Mouse (Mus musculus): ENCODE data around the gene Clybl. TPM values are rescaled to one million over a fixed set of nuclear protein-coding genes. Genes with fewer than 3 reads are reported as not detected.

The Clybl gene
- polyA plus RNA-seq, 1 experiment from 2014 or later: 17.5 TPM

GRCm38 (mm10) chr14:122424441-122424840 lies 242.9 kb downstream of the Clybl start:
- no peaks in the 10 kb centered on the region for H3K36me3 ChIP-seq
- 66% methylated on average over 3 of the region's 3 CpGs for WGBS
- H3K4me3 ChIP-seq: no peak overlapping the region
- no peak overlapping the region for H3K4me2 ChIP-seq
- H3K4me1 ChIP-seq (replicated peaks): 0 out of 2 replicates have a peak, but pooled peaks cover 14% of the 10 kb centered on the region
- H3K9me3 ChIP-seq: no peaks in the 10 kb centered on the region
- no peak overlapping the region for H3K27ac ChIP-seq (replicated peaks)
- ATAC-seq (ENCODE audit: low FRiP score, low read depth): no peak
- H3K27me3 ChIP-seq: no peaks in the 10 kb centered on the region
- no peak overlapping the region for H3K9ac ChIP-seq

- no peak overlapping the region for H3K9ac ChIP-seq
- H3K4me3 ChIP-seq: no peak overlapping the region
- H3K9me3 ChIP-seq: no peaks in the 10 kb centered on the region
- H3K36me3 ChIP-seq: no peaks in the 10 kb centered on the region
- 0 out of 2 replicates have a peak, but pooled peaks have one; percentile 3 for ATAC-seq (ENCODE audit: low FRiP score, low read depth)
- WGBS: 52% methylated on average over 10 of the region's 10 CpGs
- peak overlapping the region; percentile 7; the same call in 1 of the 2 replicates for H3K27ac ChIP-seq (replicated peaks)
- H3K4me2 ChIP-seq: no peak overlapping the region
- no peaks in the 10 kb centered on the region for H3K27me3 ChIP-seq
- H3K4me1 ChIP-seq (replicated peaks): 0 out of 2 replicates have a peak, but pooled peaks cover 14% of the 10 kb centered on the region
Measured at GRCm38 (mm10) chr14:122426529-122427203, 245.2 kb downstream of the Clybl start.

DNA sequence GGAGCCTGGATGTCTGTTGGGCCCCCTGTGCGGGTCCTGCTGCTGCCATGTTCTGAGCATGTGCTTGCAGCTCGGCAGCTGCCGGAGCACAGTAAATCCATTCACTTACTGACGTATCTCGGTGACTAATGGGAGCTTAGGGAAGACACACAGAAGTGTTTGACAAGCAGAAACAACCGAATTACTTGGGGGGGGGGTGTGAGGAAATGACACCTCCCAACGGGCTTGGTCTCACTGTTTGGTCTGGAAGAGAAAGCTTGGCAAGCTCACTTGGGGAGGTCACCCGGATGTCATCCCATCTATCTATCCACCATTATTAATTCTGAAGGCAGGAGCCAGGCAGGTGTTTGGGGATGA lies 245.7 kb downstream of the Clybl start:
- no peaks in the 10 kb centered on the region for H3K36me3 ChIP-seq
- ATAC-seq (ENCODE audit: low FRiP score, low read depth): 0 out of 2 replicates have a peak, but pooled peaks have one; percentile 59
- no peak overlapping the region for H3K9ac ChIP-seq
- WGBS: 24% methylated on average over 8 of the region's 8 CpGs
- no peaks in the 10 kb centered on the region for H3K27me3 ChIP-seq
- H3K4me1 ChIP-seq (replicated peaks): 0 out of 2 replicates have a peak, but pooled peaks cover 14% of the 10 kb centered on the region
- H3K4me2 ChIP-seq: no peak overlapping the region
- H3K4me3 ChIP-seq: no peak overlapping the region
- no peaks in the 10 kb centered on the region for H3K9me3 ChIP-seq
- peak overlapping the region; percentile 7 for H3K27ac ChIP-seq (replicated peaks)

- Histone ChIP-seq H3K27me3 (no peaks in the 10 kb centered on the region), H3K4me2 (no peak overlapping the region), H3K27ac (replicated peaks) (no peak overlapping the region; the same call in 1 of the 2 replicates), H3K4me3 (no peak overlapping the region), H3K4me1 (replicated peaks) (0 out of 2 replicates have a peak, but pooled peaks cover 14% of the 10 kb centered on the region), H3K9ac (no peak overlapping the region), H3K36me3 (no peaks in the 10 kb centered on the region), H3K9me3 (no peaks in the 10 kb centered on the region)
- no peak for ATAC-seq (ENCODE audit: low FRiP score, low read depth)
- 47% methylated on average over 3 of the region's 3 CpGs for WGBS
Measured at GRCm38 (mm10) chr14:122427654-122428053, 246.2 kb downstream of the Clybl start.

- no peak for ATAC-seq (ENCODE audit: low FRiP score, low read depth)
- Histone ChIP-seq H3K27ac (replicated peaks) (no peak overlapping the region), H3K36me3 (no peaks in the 10 kb centered on the region), H3K4me3 (no peak overlapping the region), H3K4me1 (replicated peaks) (0 out of 2 replicates have a peak, but pooled peaks cover 3% of the 10 kb centered on the region), H3K27me3 (no peaks in the 10 kb centered on the region), H3K4me2 (no peak overlapping the region), H3K9me3 (no peaks in the 10 kb centered on the region), H3K9ac (no peak overlapping the region)
- 63% methylated on average over 3 of the region's 3 CpGs for WGBS
Measured at GRCm38 (mm10) chr14:122432558-122432957, 251.1 kb downstream of the Clybl start.

DNA sequence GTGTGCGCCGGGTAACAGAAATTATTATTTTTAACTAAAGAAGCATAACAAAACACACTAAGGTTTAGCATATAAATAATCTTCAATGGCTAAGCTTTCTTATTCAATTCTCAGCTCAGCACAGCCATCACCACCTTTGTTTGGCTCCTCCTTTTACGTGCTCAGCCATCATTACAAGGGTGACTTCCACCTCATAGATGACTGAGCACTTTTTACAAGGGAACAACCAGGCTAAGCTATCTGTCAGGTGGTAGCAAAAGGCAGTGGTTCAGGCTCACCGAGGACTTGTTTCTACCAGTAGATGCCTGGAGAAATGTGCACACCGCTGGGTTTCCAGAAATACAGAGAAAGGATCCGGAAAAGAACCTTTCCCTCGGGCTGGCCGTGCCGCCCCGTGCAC lies 252.5 kb downstream of the Clybl start:
- Histone ChIP-seq H3K4me2 (no peak overlapping the region), H3K4me3 (no peak overlapping the region), H3K27ac (replicated peaks) (no peak overlapping the region), H3K9me3 (no peaks in the 10 kb centered on the region), H3K36me3 (no peaks in the 10 kb centered on the region), H3K4me1 (replicated peaks) (no peaks in the 10 kb centered on the region), H3K9ac (no peak overlapping the region), H3K27me3 (no peaks in the 10 kb centered on the region)
- ATAC-seq (ENCODE audit: low FRiP score, low read depth): no peak
- 87% methylated on average over 10 of the region's 10 CpGs for WGBS

DNA sequence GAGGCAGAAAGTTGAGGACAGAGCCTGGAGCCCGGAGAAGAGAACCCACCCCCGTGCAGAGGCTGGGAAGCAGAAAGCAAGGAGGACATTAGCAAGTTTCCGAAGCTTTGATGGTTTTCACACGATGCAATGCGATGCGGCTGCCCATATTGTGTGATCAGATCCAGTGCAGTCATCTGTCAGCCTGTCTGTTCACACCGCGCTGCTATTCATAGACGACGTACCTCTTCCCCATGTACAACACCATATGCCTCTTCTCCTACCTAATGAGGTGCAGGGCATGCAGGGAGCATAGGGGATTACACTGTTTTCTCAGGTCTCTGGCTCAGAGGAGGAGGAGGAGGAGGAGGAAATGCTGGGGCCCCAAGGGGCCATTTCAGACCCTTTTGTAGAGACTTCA lies 255.3 kb downstream of the Clybl start:
- Histone ChIP-seq H3K9me3 (no peaks in the 10 kb centered on the region), H3K9ac (no peak overlapping the region), H3K4me2 (no peak overlapping the region), H3K27me3 (no peaks in the 10 kb centered on the region), H3K27ac (replicated peaks) (no peak overlapping the region), H3K4me3 (no peak overlapping the region), H3K36me3 (no peaks in the 10 kb centered on the region), H3K4me1 (replicated peaks) (no peaks in the 10 kb centered on the region)
- WGBS: 53% methylated on average over 10 of the region's 10 CpGs
- no peak for ATAC-seq (ENCODE audit: low FRiP score, low read depth)

- peak overlapping the region; percentile 64 for H3K4me2 ChIP-seq
- no peaks in the 10 kb centered on the region for H3K36me3 ChIP-seq
- ATAC-seq (ENCODE audit: low FRiP score, low read depth): no peak
- H3K4me3 ChIP-seq: peak overlapping the region; percentile 39
- no peaks in the 10 kb centered on the region for H3K9me3 ChIP-seq
- 3% methylated on average over 29 of the region's 29 CpGs for WGBS
- H3K4me1 ChIP-seq (replicated peaks): peaks cover 40% of the 10 kb centered on the region
- peak overlapping the region; percentile 78 for H3K27ac ChIP-seq (replicated peaks)
- peaks cover 45% of the 10 kb centered on the region for H3K27me3 ChIP-seq
- peak overlapping the region; percentile 44 for H3K9ac ChIP-seq
Measured at GRCm38 (mm10) chr14:122449601-122450495, 268.3 kb downstream of the Clybl start.

DNA sequence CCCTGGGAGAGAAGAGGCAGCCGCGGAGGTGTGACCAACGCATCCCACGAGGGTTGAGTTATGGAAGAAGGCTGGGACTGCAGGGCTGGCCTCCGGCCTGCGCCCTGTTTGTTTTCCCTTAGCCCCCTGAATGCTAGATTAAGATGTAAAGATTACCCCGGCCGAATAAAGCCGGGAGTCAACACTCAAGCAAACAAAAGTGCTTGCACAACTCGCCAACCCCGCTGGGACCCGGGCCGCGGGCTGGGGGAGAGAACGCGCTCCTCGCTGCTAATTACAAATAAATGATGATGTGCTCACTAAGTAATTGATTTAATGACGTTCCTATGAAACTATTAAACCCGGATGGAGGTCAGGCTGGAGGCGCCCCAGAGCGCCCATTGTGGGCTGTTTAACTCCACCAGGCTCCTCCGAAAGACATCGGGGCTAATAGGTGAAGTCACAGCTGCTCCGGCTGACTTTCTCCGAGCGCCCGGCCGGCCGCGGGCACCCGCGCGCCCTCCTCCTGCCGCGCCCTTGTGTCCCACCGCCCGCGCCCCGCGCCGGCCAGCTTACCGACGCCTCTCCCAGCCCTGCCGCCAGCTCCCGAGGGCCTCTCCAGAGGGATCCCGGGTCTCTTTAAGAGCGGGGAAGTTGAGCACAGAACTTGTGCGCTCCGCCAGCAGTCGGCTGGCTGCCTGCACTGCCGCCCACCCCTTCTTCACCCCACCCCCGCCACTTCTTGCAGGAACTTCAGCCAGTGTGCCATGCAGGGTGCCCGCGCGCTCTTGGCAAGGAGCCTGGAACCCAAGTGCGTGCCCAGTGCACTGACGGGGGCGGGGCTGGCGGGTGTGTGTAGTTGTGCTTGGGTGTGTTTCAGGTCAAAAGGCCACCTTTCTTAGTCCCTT lies 269.2 kb downstream of the Clybl start, which contains the start of gene Gm5089:
Gene Gm5089, minus strand, starts transcription at position 620 of the 887 bp plus-strand sequence.
- Histone ChIP-seq H3K9me3 (no peaks in the 10 kb centered on the region), H3K36me3 (no peaks in the 10 kb centered on the region), H3K9ac (peak within 1 kb of the TSS; percentile 44), H3K4me1 (replicated peaks) (peaks cover 40% of the 10 kb centered on the region), H3K4me2 (peak within 1 kb of the TSS; percentile 64), H3K4me3 (peak within 1 kb of the TSS; percentile 39), H3K27me3 (peaks cover 54% of the 10 kb centered on the region), H3K27ac (replicated peaks) (peak within 1 kb of the TSS; percentile 78)
- WGBS: under 1% methylated on average over 59 of the region's 59 CpGs
- peak; percentile 15 for ATAC-seq (ENCODE audit: low FRiP score, low read depth)

GRCm38 (mm10) chr14:122451551-122452145 lies 270.1 kb downstream of the Clybl start:
- Histone ChIP-seq H3K4me3 (peak overlapping the region; percentile 39; the same call in 1 of the 2 replicates), H3K4me2 (peak overlapping the region; percentile 64), H3K36me3 (no peaks in the 10 kb centered on the region), H3K4me1 (replicated peaks) (peaks cover 40% of the 10 kb centered on the region), H3K9ac (no peak overlapping the region), H3K9me3 (no peaks in the 10 kb centered on the region), H3K27ac (replicated peaks) (peak overlapping the region; percentile 78), H3K27me3 (peaks cover 61% of the 10 kb centered on the region)
- WGBS: 47% methylated on average over 5 of the region's 5 CpGs
- ATAC-seq (ENCODE audit: low FRiP score, low read depth): no peak
